Mouse (Mus musculus) lung, postnatal 0 days (tissue): ENCODE measurements around the gene Kif26a.
A peak's percentile ranks its signal among the peaks of the same experiment; 100 is the strongest.

Source experiments
- CTCF ChIP-seq: IDR thresholded peaks from 2 replicates; pipeline ENCODE4 v1.5.1; 2016; ENCODE audit warnings: antibody characterized with exemption, mild to moderate bottlenecking
- EP300 ChIP-seq: IDR thresholded peaks from 2 replicates; pipeline ENCODE4 v1.6.1; 2016; ENCODE audit warnings: antibody characterized with exemption, mild to moderate bottlenecking, control low read depth

DNA sequence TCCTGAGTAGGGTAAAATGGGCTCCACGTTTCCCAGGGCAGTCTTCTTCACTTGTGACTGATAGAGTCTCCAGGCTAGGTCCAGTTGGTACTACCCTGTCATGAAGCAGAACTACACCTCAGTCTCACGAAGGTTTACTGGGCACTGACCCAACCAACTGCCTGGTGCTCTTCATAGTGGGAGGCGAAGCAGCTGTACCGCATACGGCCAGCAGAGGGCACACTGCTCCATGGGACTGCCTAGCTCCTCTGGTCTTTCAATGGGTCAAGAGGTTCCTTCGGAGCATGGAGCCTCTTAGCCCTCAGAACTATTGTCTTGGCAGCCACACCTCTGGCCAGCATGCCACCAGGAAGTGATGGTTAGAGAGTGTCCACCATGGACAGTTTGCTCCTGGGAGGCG is 32.3 kb upstream of the Kif26a start:
- TF ChIP-seq CTCF (peak; percentile 100), EP300 (no peak)
